Mouse (Mus musculus): ENCODE measurements around the gene Ttf1. TPM values are rescaled to one million over a fixed set of nuclear protein-coding genes. Genes with fewer than 3 reads are reported as not detected.
"Not testable (repeated sequence)": the region's sequence is repeated elsewhere in the genome, so short reads cannot be mapped to it uniquely, and the experiment has no call there.

Ttf1 gene
- polyA plus RNA-seq, 1 experiment from 2014 or later, result 3.9 TPM

GRCm38 (mm10) chr2:29075331-29076070 is 15.4 kb downstream of the Ttf1 start:
- 59% methylated on average over 11 of the region's 11 CpGs for WGBS
- H3K36me3 ChIP-seq (ENCODE audit: control insufficient read depth, insufficient read depth, low read length), result peaks cover 35% of the 10 kb centered on the region

GRCm38 (mm10) chr2:29076226-29076625 is 16.2 kb downstream of the Ttf1 start:
- no peak overlapping the region for H3K4me3 ChIP-seq (ENCODE audit: low read depth, low read length)
- no peak overlapping the region for H3K4me2 ChIP-seq (replicated peaks; ENCODE audit: low read depth)
- peaks cover 34% of the 10 kb centered on the region for H3K36me3 ChIP-seq (ENCODE audit: control insufficient read depth, insufficient read depth, low read length)
- no peak overlapping the region for H3K27ac ChIP-seq (replicated peaks)
- no peaks in the 10 kb centered on the region for H3K27me3 ChIP-seq (ENCODE audit: control insufficient read depth, insufficient read depth, low read length)
- no peaks in the 10 kb centered on the region for H3K9me3 ChIP-seq (ENCODE audit: control insufficient read depth, low read length)
- ATAC-seq (ENCODE audit: low FRiP score, low TSS enrichment) (no peak), DNase-seq (ENCODE audit: low spot score) (no peak)
- H3K9ac ChIP-seq (ENCODE audit: low read length), result no peak overlapping the region
- no peak for TF ChIP-seq CTCF (IDR thresholded peaks at IDR 0.05; ENCODE audit: low read depth)
- no peak for TF ChIP-seq EP300 (optimal IDR thresholded peaks at IDR 0.05)
- no peaks in the 10 kb centered on the region for H3K4me1 ChIP-seq (replicated peaks; ENCODE audit: control insufficient read depth, insufficient read depth)
- 71% methylated on average over 2 of the region's 2 CpGs for WGBS

More at GRCm38 (mm10) chr2:29075331-29076070, 15.4 kb downstream of the Ttf1 start:
- DNase-seq (ENCODE audit: low spot score) (no peak), ATAC-seq (ENCODE audit: low FRiP score, low TSS enrichment) (no peak)
- Histone ChIP-seq H3K9ac (ENCODE audit: low read length) (no peak overlapping the region), H3K27me3 (ENCODE audit: control insufficient read depth, insufficient read depth, low read length) (no peaks in the 10 kb centered on the region), H3K4me1 (replicated peaks; ENCODE audit: control insufficient read depth, insufficient read depth) (no peaks in the 10 kb centered on the region), H3K27ac (replicated peaks) (no peak overlapping the region), H3K4me2 (replicated peaks; ENCODE audit: low read depth) (no peak overlapping the region), H3K9me3 (ENCODE audit: control insufficient read depth, low read length) (no peaks in the 10 kb centered on the region), H3K4me3 (ENCODE audit: low read depth, low read length) (no peak overlapping the region)
- no peak for TF ChIP-seq CTCF (IDR thresholded peaks at IDR 0.05; ENCODE audit: low read depth)
- TF ChIP-seq EP300 (optimal IDR thresholded peaks at IDR 0.05), result no peak

GRCm38 (mm10) chr2:29081965-29082364 is 21.9 kb downstream of the Ttf1 start:
- no peak overlapping the region for H3K9ac ChIP-seq (ENCODE audit: low read length)
- no peak overlapping the region for H3K27ac ChIP-seq (replicated peaks)
- no peak for ATAC-seq (ENCODE audit: low FRiP score, low TSS enrichment)
- H3K36me3 ChIP-seq (ENCODE audit: control insufficient read depth, insufficient read depth, low read length), result peaks cover 10% of the 10 kb centered on the region
- H3K4me2 ChIP-seq (replicated peaks; ENCODE audit: low read depth), result no peak overlapping the region
- H3K4me3 ChIP-seq (ENCODE audit: low read depth, low read length), result no peak overlapping the region
- WGBS, result 76% methylated on average over 3 of the region's 3 CpGs
- H3K9me3 ChIP-seq (ENCODE audit: control insufficient read depth, low read length), result no peaks in the 10 kb centered on the region
- TF ChIP-seq EP300 (optimal IDR thresholded peaks at IDR 0.05) (no peak), CTCF (IDR thresholded peaks at IDR 0.05; ENCODE audit: low read depth) (0 out of 2 replicates have a peak, but pooled peaks have one; percentile 6)
- H3K4me1 ChIP-seq (replicated peaks; ENCODE audit: control insufficient read depth, insufficient read depth), result no peaks in the 10 kb centered on the region
- no peak for DNase-seq (ENCODE audit: low spot score)
- H3K27me3 ChIP-seq (ENCODE audit: control insufficient read depth, insufficient read depth, low read length), result no peaks in the 10 kb centered on the region

GRCm38 (mm10) chr2:29086026-29086425 is 26.0 kb downstream of the Ttf1 start:
- no peak for TF ChIP-seq CTCF (IDR thresholded peaks at IDR 0.05; ENCODE audit: low read depth)
- TF ChIP-seq EP300 (optimal IDR thresholded peaks at IDR 0.05), result no peak
- H3K4me3 ChIP-seq (ENCODE audit: low read depth, low read length), result no peak overlapping the region
- H3K4me1 ChIP-seq (replicated peaks; ENCODE audit: control insufficient read depth, insufficient read depth), result no peaks in the 10 kb centered on the region
- no peak overlapping the region for H3K27ac ChIP-seq (replicated peaks)
- 97% methylated on average over 7 of the region's 7 CpGs for WGBS
- H3K9me3 ChIP-seq (ENCODE audit: control insufficient read depth, low read length), result no peaks in the 10 kb centered on the region
- no peak overlapping the region for H3K9ac ChIP-seq (ENCODE audit: low read length)
- ATAC-seq (ENCODE audit: low FRiP score, low TSS enrichment), result no peak
- H3K4me2 ChIP-seq (replicated peaks; ENCODE audit: low read depth), result no peak overlapping the region
- peaks cover 2% of the 10 kb centered on the region; the same call in 1 of the 2 replicates for H3K36me3 ChIP-seq (ENCODE audit: control insufficient read depth, insufficient read depth, low read length)
- DNase-seq (ENCODE audit: low spot score), result no peak
- no peaks in the 10 kb centered on the region for H3K27me3 ChIP-seq (ENCODE audit: control insufficient read depth, insufficient read depth, low read length)

GRCm38 (mm10) chr2:29089276-29089675 is 29.2 kb downstream of the Ttf1 start:
- not testable (repeated sequence) for H3K27ac ChIP-seq (replicated peaks); ATAC-seq (ENCODE audit: low FRiP score, low TSS enrichment); H3K27me3 ChIP-seq (ENCODE audit: control insufficient read depth, insufficient read depth, low read length); DNase-seq (ENCODE audit: low spot score); H3K4me1 ChIP-seq (replicated peaks; ENCODE audit: control insufficient read depth, insufficient read depth); H3K4me3 ChIP-seq (ENCODE audit: low read depth, low read length); H3K4me2 ChIP-seq (replicated peaks; ENCODE audit: low read depth); H3K36me3 ChIP-seq (ENCODE audit: control insufficient read depth, insufficient read depth, low read length); H3K9ac ChIP-seq (ENCODE audit: low read length); H3K9me3 ChIP-seq (ENCODE audit: control insufficient read depth, low read length)
- WGBS, result 67% methylated on average over 6 of the region's 6 CpGs

GRCm38 (mm10) chr2:29095674-29096073 is 35.6 kb downstream of the Ttf1 start:
- TF ChIP-seq EP300 (optimal IDR thresholded peaks at IDR 0.05), result no peak
- TF ChIP-seq CTCF (IDR thresholded peaks at IDR 0.05; ENCODE audit: low read depth), result no peak
- no peaks in the 10 kb centered on the region for H3K4me1 ChIP-seq (replicated peaks; ENCODE audit: control insufficient read depth, insufficient read depth)
- 79% methylated on average over 8 of the region's 8 CpGs for WGBS
- no peaks in the 10 kb centered on the region for H3K9me3 ChIP-seq (ENCODE audit: control insufficient read depth, low read length)
- H3K27me3 ChIP-seq (ENCODE audit: control insufficient read depth, insufficient read depth, low read length), result no peaks in the 10 kb centered on the region
- H3K36me3 ChIP-seq (ENCODE audit: control insufficient read depth, insufficient read depth, low read length), result no peaks in the 10 kb centered on the region
- DNase-seq (ENCODE audit: low spot score) (no peak), ATAC-seq (ENCODE audit: low FRiP score, low TSS enrichment) (no peak)
- H3K9ac ChIP-seq (ENCODE audit: low read length), result no peak overlapping the region
- H3K4me2 ChIP-seq (replicated peaks; ENCODE audit: low read depth), result no peak overlapping the region
- no peak overlapping the region for H3K27ac ChIP-seq (replicated peaks)
- no peak overlapping the region for H3K4me3 ChIP-seq (ENCODE audit: low read depth, low read length)

Data from stomach, postnatal 0 days (tissue).